Mouse (Mus musculus) limb, embryonic 14.5 days (tissue): Measurements from ENCODE around the gene Ank. TPM values are rescaled to one million over a fixed set of nuclear protein-coding genes. Genes with fewer than 3 reads are reported as not detected.

Experiments used
- ATAC-seq: fragments of 200-750 bp; cut with Nextera tagmentation; 2 replicates; pipeline ENCODE4 v1.8.0; 2017; ENCODE audit warnings: low read depth, moderate number of reproducible peaks, moderate TSS enrichment; ENCODE audit not compliant: low FRiP score
- DNase-seq: peaks from one replicate; pipeline ENCODE4 v3.0.0-alpha.2; 2015; ENCODE audit warnings: low spot score
- H3K27ac ChIP-seq: fragments of 300-500 bp; sonication (generic); replicated peaks from 2 replicates; pipeline ENCODE4 v1.5.1; 2014; ENCODE audit warnings: low read depth, mild to moderate bottlenecking, low read length, moderate library complexity, mixed read lengths
- H3K27me3 ChIP-seq: fragments of 300-500 bp; sonication (generic); 2 replicates; pipeline ENCODE4 v1.6.1; 2014; ENCODE audit warnings: low read length, mixed read lengths; ENCODE audit not compliant: control insufficient read depth, insufficient read depth
- H3K36me3 ChIP-seq: fragments of 300-500 bp; sonication (generic); 2 replicates; pipeline ENCODE4 v1.6.1; 2014; ENCODE audit warnings: mild to moderate bottlenecking, low read length, moderate library complexity, mixed read lengths; ENCODE audit not compliant: control insufficient read depth, insufficient read depth
- H3K4me1 ChIP-seq: fragments of 300-500 bp; sonication (generic); 2 replicates; pipeline ENCODE4 v1.6.1; 2014; ENCODE audit warnings: antibody characterized with exemption, low read length, mixed read lengths; ENCODE audit not compliant: control insufficient read depth, insufficient read depth
- H3K4me2 ChIP-seq: fragments of 300-500 bp; sonication (generic); replicated peaks from 2 replicates; pipeline ENCODE4 v1.6.1; 2014; ENCODE audit warnings: low read depth, mild to moderate bottlenecking, low read length, moderate library complexity; ENCODE audit not compliant: severe bottlenecking
- H3K4me3 ChIP-seq: fragments of 300-500 bp; sonication (generic); replicated peaks from 2 replicates; pipeline ENCODE4 v1.5.1; 2014; ENCODE audit warnings: low read length
- H3K9ac ChIP-seq: fragments of 300-500 bp; sonication (generic); 2 replicates; pipeline ENCODE4 v1.6.1; 2014; ENCODE audit warnings: mild to moderate bottlenecking, low read depth, low read length, moderate library complexity; ENCODE audit not compliant: severe bottlenecking
- H3K9me3 ChIP-seq: fragments of 300-500 bp; sonication (generic); 2 replicates; pipeline ENCODE4 v1.6.1; 2016; ENCODE audit warnings: low read length; ENCODE audit not compliant: control insufficient read depth
- POLR2A ChIP-seq: fragments of 200-500 bp; IDR thresholded peaks from 2 replicates; pipeline ENCODE4 v1.8.0; 2012; ENCODE audit warnings: inconsistent platforms, mild to moderate bottlenecking, moderate library complexity, borderline replicate concordance; ENCODE audit not compliant: insufficient read depth, insufficient read length; ENCODE audit errors: extremely low read depth
- WGBS: fragments of 180-500 bp; shearing (Covaris S2); extraction: QIAGEN DNeasy Blood & Tissue Kit; methylation state at CpG from one replicate; pipeline ENCODE4 v1.1.7; 2014; 5-methylcytosine and 5-hydroxymethylcytosine counted together
- polyA plus RNA-seq, 2 experiments: library from polyadenylated mRNA; depleted of rRNA in 1 of 2; stranded (reverse) in 1 of 2; unstranded in 1 of 2; fragments of >200 nt; fragmentation: Nextera tagmentation in 1 of 2; extraction: Ambion mirVana in 1 of 2; gene quantifications; 2 replicates each; pipeline versions ENCODE4 v1.2.1 to v1.2.3; 2012 to 2014

Ank gene
- polyA plus RNA-seq, 2 experiments = 12.3 to 19.4 TPM

DNA sequence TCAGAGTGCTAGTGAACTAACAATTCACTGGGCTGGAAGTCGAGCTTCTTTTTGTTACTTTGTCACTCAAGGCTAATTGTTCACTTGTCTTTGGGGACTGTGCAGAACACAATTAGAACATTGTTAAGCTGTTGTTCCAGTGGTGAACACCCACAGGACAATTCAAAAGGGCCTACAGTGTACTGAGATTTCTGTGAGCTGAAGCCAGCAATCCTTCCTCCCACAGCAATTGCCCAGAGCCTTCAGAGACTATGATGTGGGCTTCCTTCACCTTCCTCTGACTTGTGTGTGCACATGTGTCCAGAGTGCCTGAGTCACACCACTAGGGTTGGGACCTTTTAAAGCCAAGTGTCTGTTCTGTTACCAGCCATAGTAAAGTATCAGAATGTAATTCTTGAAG is 50.5 kb downstream of the Ank start:
- no peak for TF ChIP-seq POLR2A
- H3K9me3 ChIP-seq = no peaks in the 10 kb centered on the region
- H3K9ac ChIP-seq = no peak overlapping the region
- no peak overlapping the region for H3K4me3 ChIP-seq
- ATAC-seq (no peak), DNase-seq (no peak)
- WGBS = 84% methylated on average over 1 of the region's 1 CpGs
- no peaks in the 10 kb centered on the region for H3K36me3 ChIP-seq
- no peak overlapping the region for H3K4me2 ChIP-seq
- no peak overlapping the region for H3K27ac ChIP-seq
- no peaks in the 10 kb centered on the region for H3K4me1 ChIP-seq
- H3K27me3 ChIP-seq = no peaks in the 10 kb centered on the region

DNA sequence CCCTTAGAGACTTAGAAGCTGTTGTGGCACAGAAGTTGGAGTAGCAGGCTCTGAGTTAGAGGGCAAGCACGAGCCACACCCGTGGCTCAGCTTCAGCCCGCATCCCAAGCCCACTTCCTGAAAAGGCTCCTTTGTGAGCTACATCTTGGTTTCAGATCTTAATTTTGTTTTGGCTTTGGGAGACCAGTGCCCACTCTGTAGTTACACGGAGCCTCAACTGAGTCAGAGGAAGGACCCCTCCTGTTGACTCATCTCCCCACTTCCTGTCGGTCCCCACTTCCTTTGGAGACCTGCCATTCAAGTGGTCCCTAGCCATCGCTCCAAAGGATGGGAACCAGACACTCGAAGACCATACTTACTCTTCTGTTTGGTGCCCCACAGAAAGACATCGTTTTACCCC is 51.5 kb downstream of the Ank start:
- Histone ChIP-seq H3K4me2 (no peak overlapping the region), H3K27ac (no peak overlapping the region), H3K9ac (no peak overlapping the region), H3K9me3 (no peaks in the 10 kb centered on the region), H3K27me3 (no peaks in the 10 kb centered on the region), H3K4me3 (no peak overlapping the region), H3K4me1 (no peaks in the 10 kb centered on the region), H3K36me3 (no peaks in the 10 kb centered on the region)
- WGBS = 83% methylated on average over 8 of the region's 8 CpGs
- DNase-seq (no peak), ATAC-seq (no peak)
- TF ChIP-seq POLR2A = no peak

DNA sequence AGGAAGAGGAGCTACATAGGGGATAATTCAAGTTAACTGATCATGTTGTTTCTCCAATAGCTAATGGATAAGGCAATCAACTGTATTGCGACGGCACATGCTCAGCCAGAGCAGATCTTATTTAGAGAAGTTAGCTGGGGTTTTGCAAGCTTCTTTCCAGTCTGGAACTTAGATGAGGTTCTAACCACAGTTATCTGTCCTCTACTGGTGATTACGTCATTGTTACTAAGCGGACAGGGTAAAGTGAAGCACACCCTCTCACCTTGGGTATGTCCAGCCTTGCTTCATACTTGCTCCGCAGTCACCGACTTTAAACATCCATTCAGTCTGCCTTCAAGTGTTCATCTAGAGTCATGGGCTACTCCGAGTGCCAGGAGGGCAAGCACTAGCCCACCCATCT is 53.4 kb downstream of the Ank start:
- Histone ChIP-seq H3K27ac (no peak overlapping the region), H3K4me3 (no peak overlapping the region), H3K4me1 (no peaks in the 10 kb centered on the region), H3K4me2 (no peak overlapping the region), H3K9ac (no peak overlapping the region), H3K9me3 (no peaks in the 10 kb centered on the region), H3K36me3 (no peaks in the 10 kb centered on the region), H3K27me3 (no peaks in the 10 kb centered on the region)
- TF ChIP-seq POLR2A = no peak
- ATAC-seq (no peak), DNase-seq (no peak)
- 93% methylated on average over 7 of the region's 7 CpGs for WGBS

DNA sequence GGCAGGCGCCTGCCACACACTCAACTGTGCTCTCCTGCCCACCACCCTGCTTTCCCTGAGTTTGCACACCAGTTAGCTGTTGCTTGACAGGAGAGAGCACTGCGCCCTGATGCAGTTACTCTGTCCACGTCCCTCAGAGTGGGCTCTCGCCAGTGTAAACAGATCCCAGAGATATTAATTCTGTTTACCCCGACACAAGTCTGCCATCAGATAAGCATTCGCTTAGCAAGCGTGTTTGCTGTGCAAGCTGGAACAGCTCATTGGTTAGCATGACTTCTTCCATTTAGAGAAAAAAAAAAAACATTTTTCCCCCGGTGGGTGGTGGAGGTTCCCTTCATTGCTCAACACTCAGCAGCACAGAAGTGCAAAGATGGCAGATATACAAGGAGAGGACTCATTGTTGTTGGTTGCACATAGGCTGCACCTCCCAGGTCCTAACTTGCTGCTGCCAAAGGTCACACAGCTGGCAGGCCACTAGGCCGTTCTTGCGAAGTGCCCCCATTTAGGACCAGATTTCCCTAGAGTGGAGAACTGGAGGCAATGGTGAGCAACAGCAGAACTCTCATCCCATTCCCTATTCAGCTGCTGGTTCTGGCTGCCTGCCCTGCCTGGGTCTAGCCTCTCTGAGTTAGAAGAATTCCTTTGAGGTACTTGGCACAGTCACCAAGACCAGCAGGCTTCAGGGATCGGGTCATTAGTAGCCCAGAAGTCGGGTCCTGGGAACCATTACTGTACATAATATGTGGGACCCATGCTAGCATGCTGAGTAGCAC is 58.9 kb downstream of the Ank start:
- Histone ChIP-seq H3K4me3 (no peak overlapping the region), H3K4me1 (no peaks in the 10 kb centered on the region), H3K27me3 (no peaks in the 10 kb centered on the region), H3K9me3 (no peaks in the 10 kb centered on the region), H3K9ac (no peak overlapping the region), H3K4me2 (no peak overlapping the region), H3K36me3 (no peaks in the 10 kb centered on the region), H3K27ac (no peak overlapping the region)
- ATAC-seq (no peak), DNase-seq (no peak)
- TF ChIP-seq POLR2A = no peak
- WGBS = 74% methylated on average over 12 of the region's 12 CpGs

DNA sequence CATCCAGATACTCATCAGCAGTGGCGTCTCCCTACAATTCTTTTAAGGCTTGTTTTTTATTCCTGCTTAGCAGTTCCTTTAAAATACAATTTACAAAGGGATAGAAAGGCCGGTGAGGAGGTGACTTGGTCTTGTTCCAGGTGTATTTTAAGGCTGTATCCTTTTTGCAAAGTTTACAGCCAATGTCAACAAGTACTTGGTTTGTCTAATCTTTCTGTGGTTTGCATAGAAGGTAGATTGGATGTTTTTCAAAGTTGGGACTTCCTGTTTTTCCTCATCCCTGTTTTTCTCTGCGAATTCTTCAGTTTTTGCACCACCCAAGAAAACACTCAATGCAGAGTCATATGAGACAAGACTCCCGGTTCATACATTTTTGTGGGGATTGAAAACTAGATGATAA is 62.4 kb downstream of the Ank start:
- Histone ChIP-seq H3K4me3 (no peak overlapping the region), H3K36me3 (no peaks in the 10 kb centered on the region), H3K27ac (no peak overlapping the region), H3K27me3 (no peaks in the 10 kb centered on the region), H3K4me2 (no peak overlapping the region), H3K9me3 (no peaks in the 10 kb centered on the region), H3K9ac (no peak overlapping the region), H3K4me1 (no peaks in the 10 kb centered on the region)
- no peak for DNase-seq
- TF ChIP-seq POLR2A = no peak
- ATAC-seq = no peak
- 78% methylated on average over 4 of the region's 4 CpGs for WGBS
